Mouse (Mus musculus): ENCODE results near the gene Celsr3. TPM values are rescaled to one million over a fixed set of nuclear protein-coding genes. Genes with fewer than 3 reads are reported as not detected.

Gene Celsr3
- polyA plus RNA-seq, 1 experiment from 2014 or later: 0.26 TPM

DNA sequence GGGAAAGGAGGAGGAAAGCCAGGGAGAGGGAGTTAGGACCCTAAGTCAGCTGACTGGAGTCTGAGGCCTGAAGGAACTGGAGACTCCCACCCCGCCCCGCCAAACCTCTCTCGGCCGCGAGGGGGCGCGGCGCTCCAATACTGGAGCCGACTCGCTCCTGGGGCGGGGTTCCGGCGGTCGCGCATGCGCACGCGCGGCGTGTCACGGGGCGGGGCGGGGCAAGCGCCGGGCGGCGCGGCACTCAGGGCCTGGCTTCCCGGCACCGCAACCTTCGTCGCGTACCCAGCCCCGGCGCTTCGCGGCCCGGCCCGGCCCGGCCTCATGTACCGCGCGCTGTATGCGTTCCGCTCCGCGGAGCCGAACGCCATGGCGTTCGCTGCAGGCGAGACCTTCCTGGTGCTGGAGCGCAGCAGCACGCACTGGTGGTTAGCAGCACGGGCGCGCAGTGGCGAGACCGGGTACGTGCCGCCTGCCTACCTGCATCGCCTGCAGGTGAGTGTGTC, 17.9 kb upstream of the Celsr3 start, which contains the start of gene Nckipsd:
Nckipsd (plus strand) TSS at position 206 of the 503 bp plus-strand sequence.
- H3K27ac ChIP-seq: 0 out of 2 replicates have a peak within 1 kb of the TSS, but pooled peaks have one; percentile 58
- H3K4me1 ChIP-seq: peaks cover 21% of the 10 kb centered on the region
- peaks cover 71% of the 10 kb centered on the region for H3K36me3 ChIP-seq
- ATAC-seq (replicated peaks; ENCODE audit: low FRiP score): peak; percentile 90
- peak within 1 kb of the TSS; percentile 93 for H3K9ac ChIP-seq
- under 1% methylated on average over 62 of the region's 62 CpGs for WGBS
- H3K27me3 ChIP-seq: no peaks in the 10 kb centered on the region
- H3K9me3 ChIP-seq (replicated peaks): no peaks in the 10 kb centered on the region
- peak within 1 kb of the TSS; percentile 92 for H3K4me2 ChIP-seq
- peak within 1 kb of the TSS; percentile 88 for H3K4me3 ChIP-seq (replicated peaks)

DNA sequence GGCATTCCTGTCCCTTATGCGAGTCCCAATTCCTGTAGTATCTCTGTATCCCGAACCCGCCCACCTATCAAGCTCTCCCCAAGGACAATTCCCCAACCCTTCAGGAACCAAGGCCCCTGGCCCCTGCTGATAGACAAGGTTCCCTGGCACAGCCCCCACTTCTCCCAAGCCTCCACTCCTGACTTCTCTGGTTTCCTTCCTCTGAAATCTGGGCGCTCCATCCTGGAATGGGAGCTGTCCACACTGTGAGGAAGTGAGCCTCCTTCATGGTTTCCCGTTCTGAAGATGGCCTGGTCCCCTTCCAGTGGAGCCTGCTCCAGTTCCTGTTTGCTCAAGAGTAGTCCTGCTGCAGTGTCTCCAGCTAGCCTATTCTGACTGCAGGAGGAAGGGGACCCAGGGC, 16.9 kb upstream of the Celsr3 start:
- Histone ChIP-seq H3K4me3 (replicated peaks) (peak overlapping the region; percentile 88), H3K27me3 (no peaks in the 10 kb centered on the region), H3K36me3 (peaks cover 71% of the 10 kb centered on the region), H3K9ac (peak overlapping the region; percentile 93), H3K4me2 (peak overlapping the region; percentile 92), H3K9me3 (replicated peaks) (no peaks in the 10 kb centered on the region), H3K27ac (0 out of 2 replicates have a peak overlapping the region, but pooled peaks have one; percentile 18), H3K4me1 (peaks cover 21% of the 10 kb centered on the region)
- no peak for ATAC-seq (replicated peaks; ENCODE audit: low FRiP score)
- 52% methylated on average over 5 of the region's 5 CpGs for WGBS

DNA sequence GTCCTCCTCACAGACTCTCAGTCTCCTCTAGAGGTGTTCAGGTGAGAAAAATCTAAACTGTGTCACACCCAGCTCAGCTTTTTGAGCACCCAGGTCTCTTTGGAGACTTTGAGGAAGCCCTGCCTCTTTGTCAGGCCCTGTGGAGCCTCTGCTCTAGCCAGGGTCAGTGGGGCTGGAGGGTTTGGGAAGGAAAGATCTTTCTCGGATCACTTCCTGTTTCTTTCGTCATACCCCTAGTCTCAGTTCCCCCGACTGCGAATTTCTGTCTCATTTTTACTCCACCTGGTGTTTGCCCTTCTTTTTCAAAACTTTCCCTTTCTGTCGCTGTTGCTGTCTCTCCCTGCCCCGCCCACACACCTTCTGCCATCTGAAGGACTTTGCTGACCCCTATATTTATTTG, 16.4 kb upstream of the Celsr3 start:
- Histone ChIP-seq H3K9ac (no peak overlapping the region; the same call in 1 of the 2 replicates), H3K4me1 (peaks cover 21% of the 10 kb centered on the region), H3K27me3 (no peaks in the 10 kb centered on the region), H3K36me3 (peaks cover 71% of the 10 kb centered on the region), H3K4me3 (replicated peaks) (peak overlapping the region; percentile 88), H3K9me3 (replicated peaks) (no peaks in the 10 kb centered on the region), H3K27ac (0 out of 2 replicates have a peak overlapping the region, but pooled peaks have one; percentile 18), H3K4me2 (peak overlapping the region; percentile 92; the same call in 1 of the 2 replicates)
- 64% methylated on average over 6 of the region's 6 CpGs for WGBS
- no peak for ATAC-seq (replicated peaks; ENCODE audit: low FRiP score)

DNA sequence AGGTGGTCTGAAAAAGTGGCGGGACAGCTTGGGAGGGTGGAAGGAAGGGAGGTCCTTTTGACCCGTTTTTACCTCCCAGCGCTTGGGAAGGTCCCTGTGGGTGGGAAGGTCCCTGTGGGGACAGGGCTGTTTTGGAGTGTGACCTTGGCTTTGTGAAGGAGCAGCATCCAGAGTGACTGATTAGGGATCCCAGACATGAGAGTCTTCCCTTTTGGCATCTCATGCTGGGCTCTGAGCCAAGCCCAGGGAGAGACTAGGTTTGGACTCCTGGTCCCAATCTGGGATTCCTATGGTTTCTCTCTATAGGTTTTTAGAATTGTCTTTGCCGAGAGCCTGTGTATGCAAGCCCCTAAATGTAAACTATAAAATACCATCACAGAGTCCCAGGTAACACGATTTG, 15.6 kb upstream of the Celsr3 start:
- Histone ChIP-seq H3K4me2 (no peak overlapping the region), H3K4me3 (replicated peaks) (no peak overlapping the region), H3K27ac (no peak overlapping the region), H3K27me3 (no peaks in the 10 kb centered on the region), H3K9me3 (replicated peaks) (no peaks in the 10 kb centered on the region), H3K9ac (no peak overlapping the region), H3K36me3 (peaks cover 71% of the 10 kb centered on the region), H3K4me1 (peaks cover 21% of the 10 kb centered on the region)
- 81% methylated on average over 5 of the region's 5 CpGs for WGBS
- ATAC-seq (replicated peaks; ENCODE audit: low FRiP score): no peak

DNA sequence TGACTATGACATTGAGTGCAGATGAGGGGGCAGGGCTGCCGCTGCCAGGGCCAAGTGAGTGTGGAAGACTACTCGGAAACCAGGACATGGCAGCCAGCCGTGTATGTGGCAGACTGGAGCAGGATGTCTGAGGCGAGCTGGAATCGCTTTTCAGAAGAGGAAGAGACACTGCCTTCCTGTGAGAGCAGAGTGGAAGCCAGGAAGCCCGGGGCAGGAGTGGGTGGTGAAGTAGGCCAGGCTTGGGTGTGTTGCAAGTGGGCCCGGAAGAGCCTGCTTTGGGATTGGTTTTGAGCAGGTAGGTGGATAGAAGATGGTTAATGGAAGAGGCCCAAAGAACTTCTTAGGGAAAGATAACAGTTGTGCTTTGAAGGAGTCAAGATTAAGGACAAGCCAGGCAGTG, 10.6 kb upstream of the Celsr3 start:
- Histone ChIP-seq H3K27ac (no peak overlapping the region), H3K4me3 (replicated peaks) (no peak overlapping the region), H3K9ac (no peak overlapping the region), H3K27me3 (no peaks in the 10 kb centered on the region), H3K36me3 (peaks cover 76% of the 10 kb centered on the region), H3K4me2 (no peak overlapping the region), H3K9me3 (replicated peaks) (no peaks in the 10 kb centered on the region), H3K4me1 (no peaks in the 10 kb centered on the region)
- ATAC-seq (replicated peaks; ENCODE audit: low FRiP score): no peak
- 83% methylated on average over 7 of the region's 7 CpGs for WGBS

DNA sequence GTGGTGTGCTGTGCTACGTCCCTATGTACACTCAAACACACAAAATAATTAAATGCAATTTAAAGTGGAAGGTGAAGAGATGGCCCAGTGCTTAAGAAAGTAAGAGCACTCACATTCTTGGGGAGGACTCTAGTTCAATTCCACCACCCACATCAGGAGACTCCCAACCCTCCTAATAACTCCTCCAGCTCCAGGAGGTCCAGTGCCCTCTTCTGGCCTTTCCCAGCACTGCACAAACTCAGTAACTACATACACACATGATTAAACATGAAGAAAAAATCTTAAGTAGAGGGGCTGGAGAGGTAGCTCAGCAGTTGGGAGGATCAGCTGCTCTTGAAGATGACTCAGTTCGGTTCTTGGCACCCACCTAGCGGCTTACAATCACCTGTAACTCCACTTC, 6.6 kb upstream of the Celsr3 start:
- WGBS: 69% methylated on average over 3 of the region's 3 CpGs
- ATAC-seq (replicated peaks; ENCODE audit: low FRiP score): no peak

DNA sequence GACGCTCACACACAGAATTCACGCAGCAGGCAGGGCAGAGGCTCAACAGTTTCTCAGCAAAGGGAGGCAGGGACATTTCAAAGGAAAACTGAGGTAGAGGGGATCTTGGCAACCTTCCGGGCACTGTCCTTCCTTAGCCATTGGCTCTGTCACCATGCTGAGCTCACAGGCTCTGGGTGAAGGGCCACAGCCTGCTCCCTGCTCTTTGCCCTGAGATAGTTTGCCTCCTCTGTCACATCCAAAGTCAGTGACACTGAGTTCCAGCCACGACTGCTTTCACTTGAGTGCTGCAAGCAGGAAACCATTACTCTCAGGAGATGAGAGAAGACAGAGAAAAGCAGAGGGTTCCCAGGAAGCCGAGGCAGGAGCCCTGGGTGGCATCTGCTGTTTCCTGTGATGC, 6.0 kb upstream of the Celsr3 start:
- peaks cover under 1% of the 10 kb centered on the region for H3K4me1 ChIP-seq
- WGBS: 60% methylated on average over 5 of the region's 5 CpGs
- no peak overlapping the region for H3K9ac ChIP-seq
- H3K9me3 ChIP-seq (replicated peaks): no peaks in the 10 kb centered on the region
- no peak overlapping the region for H3K4me2 ChIP-seq
- no peak overlapping the region for H3K4me3 ChIP-seq (replicated peaks)
- ATAC-seq (replicated peaks; ENCODE audit: low FRiP score): no peak
- no peak overlapping the region for H3K27ac ChIP-seq
- peaks cover 27% of the 10 kb centered on the region for H3K27me3 ChIP-seq
- peaks cover 33% of the 10 kb centered on the region for H3K36me3 ChIP-seq

More for the DNA sequence above, 6.6 kb upstream of the Celsr3 start:
- no peak overlapping the region for H3K4me3 ChIP-seq (replicated peaks)
- H3K27ac ChIP-seq: no peak overlapping the region
- H3K9ac ChIP-seq: no peak overlapping the region
- H3K9me3 ChIP-seq (replicated peaks): no peaks in the 10 kb centered on the region
- peaks cover 21% of the 10 kb centered on the region for H3K27me3 ChIP-seq
- peaks cover 39% of the 10 kb centered on the region for H3K36me3 ChIP-seq
- H3K4me2 ChIP-seq: no peak overlapping the region
- no peaks in the 10 kb centered on the region for H3K4me1 ChIP-seq

DNA sequence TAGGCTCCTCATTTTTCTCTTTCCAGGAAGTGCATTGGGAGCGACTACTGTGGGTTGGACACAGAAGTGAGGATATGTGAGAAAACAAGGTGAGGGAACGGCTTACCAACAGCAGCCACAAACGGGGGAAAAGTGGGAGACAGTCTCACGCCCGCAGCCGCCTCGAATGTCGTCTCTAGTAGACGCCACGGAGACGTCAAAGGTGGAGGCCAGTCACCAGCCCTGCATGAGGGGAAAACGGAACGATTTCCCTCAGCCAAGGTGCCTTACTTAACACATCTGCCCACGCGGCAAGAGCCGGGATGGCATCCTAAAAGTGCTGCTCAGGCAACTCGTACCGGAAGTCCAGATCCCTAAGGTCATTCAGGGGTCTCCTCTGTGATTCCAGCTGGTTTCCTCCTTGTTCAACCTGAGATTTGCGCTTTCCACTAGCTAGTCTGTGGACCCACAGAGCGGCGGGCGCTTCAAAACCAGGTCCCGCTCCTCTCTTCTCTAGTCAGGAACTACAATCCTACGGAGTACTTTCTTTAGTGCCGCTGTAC, 1.9 kb upstream of the Celsr3 start:
- Histone ChIP-seq H3K4me3 (replicated peaks) (no peak overlapping the region), H3K9me3 (replicated peaks) (no peaks in the 10 kb centered on the region), H3K9ac (no peak overlapping the region), H3K4me1 (peaks cover 24% of the 10 kb centered on the region), H3K36me3 (no peaks in the 10 kb centered on the region), H3K27me3 (peaks cover 67% of the 10 kb centered on the region), H3K4me2 (no peak overlapping the region), H3K27ac (no peak overlapping the region)
- WGBS: 6% methylated on average over 25 of the region's 25 CpGs
- no peak for ATAC-seq (replicated peaks; ENCODE audit: low FRiP score)

DNA sequence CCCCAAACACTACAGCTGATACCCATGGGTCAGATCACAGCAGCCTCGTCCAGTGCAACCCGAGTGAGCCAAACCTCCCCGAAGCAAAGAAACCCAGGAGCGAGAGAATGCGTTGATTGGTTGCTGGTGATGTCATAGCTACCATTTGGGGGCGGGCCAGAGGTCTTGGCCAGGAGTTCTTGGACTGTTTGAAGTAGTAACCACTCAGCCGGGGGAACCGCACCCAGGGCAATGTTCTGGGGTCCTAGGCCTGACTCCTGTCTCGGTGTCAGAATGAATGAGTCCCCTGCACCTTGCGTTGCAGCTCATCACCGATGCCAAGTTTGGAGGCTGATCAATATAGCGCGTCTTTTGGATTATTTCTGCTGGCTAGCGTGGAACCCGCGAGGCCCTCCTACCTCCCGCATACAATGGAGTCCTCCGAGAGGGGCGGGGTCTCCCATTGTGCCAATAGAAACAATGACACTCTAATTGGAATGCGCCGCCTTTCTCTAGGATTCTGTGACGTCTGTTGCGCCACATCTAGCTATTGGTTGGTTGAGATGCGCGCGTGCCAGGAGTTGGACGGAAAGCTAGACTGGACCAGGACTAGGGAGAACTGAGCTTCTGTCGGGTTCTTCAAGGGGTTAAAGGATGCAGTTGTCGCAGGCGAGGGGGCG, 1.2 kb upstream of the Celsr3 start:
- no peak for ATAC-seq (replicated peaks; ENCODE audit: low FRiP score)
- no peak overlapping the region for H3K9ac ChIP-seq
- H3K36me3 ChIP-seq: no peaks in the 10 kb centered on the region
- no peak overlapping the region; the same call in 1 of the 2 replicates for H3K4me3 ChIP-seq (replicated peaks)
- peaks cover 24% of the 10 kb centered on the region for H3K4me1 ChIP-seq
- 1% methylated on average over 31 of the region's 31 CpGs for WGBS
- H3K4me2 ChIP-seq: peak overlapping the region; percentile 78; the same call in 1 of the 2 replicates
- H3K9me3 ChIP-seq (replicated peaks): no peaks in the 10 kb centered on the region
- peaks cover 74% of the 10 kb centered on the region for H3K27me3 ChIP-seq
- no peak overlapping the region for H3K27ac ChIP-seq

DNA sequence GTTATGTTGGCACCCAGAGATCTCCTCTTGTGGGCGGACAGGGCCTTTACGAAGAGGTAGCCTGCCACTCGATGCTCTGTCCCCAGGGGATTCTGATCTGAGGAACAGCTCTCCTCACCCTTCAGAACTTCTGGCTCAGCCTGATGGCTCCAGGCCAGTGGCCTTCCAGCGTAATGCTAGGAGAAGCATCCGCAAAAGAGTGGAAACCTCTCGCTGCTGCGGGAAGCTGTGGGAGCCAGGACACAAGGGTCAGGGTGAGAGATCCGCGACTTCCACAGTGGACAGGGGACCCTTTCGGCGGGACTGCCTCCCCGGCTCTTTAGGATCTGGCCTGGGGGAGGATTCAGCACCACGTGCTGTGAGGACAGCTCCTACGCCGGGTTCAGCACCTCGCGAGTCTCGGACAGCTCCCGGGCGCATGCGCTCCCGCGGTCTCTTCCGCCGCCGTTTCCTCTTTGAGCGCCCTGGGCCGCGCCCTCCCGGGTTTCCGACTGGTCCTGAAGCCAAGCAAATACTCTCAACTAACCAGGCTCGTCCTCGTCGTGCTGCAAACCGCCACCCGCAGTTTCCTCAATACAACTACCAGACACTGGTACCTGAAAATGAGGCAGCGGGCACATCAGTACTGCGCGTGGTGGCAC, 700 bp downstream of the Celsr3 start:
- peak overlapping the region; percentile 50 for H3K4me3 ChIP-seq (replicated peaks)

DNA sequence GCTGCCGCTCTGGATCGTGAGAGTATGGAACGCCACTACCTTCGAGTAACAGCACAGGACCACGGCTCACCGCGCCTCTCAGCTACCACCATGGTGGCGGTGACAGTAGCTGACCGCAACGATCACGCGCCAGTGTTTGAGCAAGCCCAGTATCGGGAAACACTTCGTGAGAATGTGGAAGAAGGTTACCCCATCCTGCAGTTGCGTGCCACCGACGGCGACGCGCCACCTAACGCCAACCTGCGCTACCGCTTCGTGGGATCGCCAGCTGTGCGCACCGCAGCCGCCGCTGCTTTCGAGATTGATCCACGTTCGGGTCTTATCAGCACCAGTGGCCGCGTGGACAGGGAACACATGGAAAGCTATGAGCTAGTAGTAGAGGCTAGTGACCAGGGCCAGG, 1.3 kb downstream of the Celsr3 start:
- Histone ChIP-seq H3K9me3 (replicated peaks) (no peaks in the 10 kb centered on the region), H3K4me3 (replicated peaks) (peak overlapping the region; percentile 50), H3K9ac (no peak overlapping the region), H3K27ac (no peak overlapping the region), H3K4me1 (peaks cover 34% of the 10 kb centered on the region), H3K4me2 (peak overlapping the region; percentile 78), H3K36me3 (no peaks in the 10 kb centered on the region), H3K27me3 (peaks cover 94% of the 10 kb centered on the region)
- WGBS: 13% methylated on average over 34 of the region's 34 CpGs
- no peak for ATAC-seq (replicated peaks; ENCODE audit: low FRiP score)

More for the DNA sequence above, 700 bp downstream of the Celsr3 start:
- peak overlapping the region; percentile 78 for H3K4me2 ChIP-seq
- WGBS: 2% methylated on average over 39 of the region's 39 CpGs
- H3K9ac ChIP-seq: no peak overlapping the region
- no peak overlapping the region for H3K27ac ChIP-seq
- peaks cover 30% of the 10 kb centered on the region for H3K4me1 ChIP-seq
- H3K27me3 ChIP-seq: peaks cover 93% of the 10 kb centered on the region
- H3K36me3 ChIP-seq: no peaks in the 10 kb centered on the region
- no peaks in the 10 kb centered on the region for H3K9me3 ChIP-seq (replicated peaks)
- peak; percentile 66 for ATAC-seq (replicated peaks; ENCODE audit: low FRiP score)

DNA sequence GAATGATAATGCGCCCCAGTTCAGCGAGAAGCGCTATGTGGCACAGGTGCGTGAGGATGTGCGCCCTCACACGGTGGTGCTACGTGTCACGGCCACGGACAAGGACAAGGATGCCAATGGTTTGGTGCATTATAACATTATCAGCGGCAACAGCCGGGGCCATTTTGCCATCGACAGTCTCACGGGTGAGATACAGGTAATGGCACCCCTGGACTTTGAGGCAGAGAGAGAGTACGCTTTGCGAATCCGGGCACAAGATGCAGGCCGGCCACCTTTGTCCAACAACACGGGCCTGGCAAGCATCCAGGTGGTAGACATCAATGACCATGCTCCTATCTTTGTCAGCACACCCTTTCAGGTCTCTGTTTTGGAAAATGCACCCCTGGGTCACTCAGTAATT, 1.8 kb downstream of the Celsr3 start:
- Histone ChIP-seq H3K4me1 (peaks cover 37% of the 10 kb centered on the region), H3K9me3 (replicated peaks) (no peaks in the 10 kb centered on the region), H3K4me2 (peak overlapping the region; percentile 78; the same call in 1 of the 2 replicates), H3K9ac (no peak overlapping the region), H3K27me3 (peaks cover 96% of the 10 kb centered on the region), H3K36me3 (no peaks in the 10 kb centered on the region), H3K4me3 (replicated peaks) (peak overlapping the region; percentile 50; the same call in 1 of the 2 replicates), H3K27ac (no peak overlapping the region)
- no peak for ATAC-seq (replicated peaks; ENCODE audit: low FRiP score)
- WGBS: 62% methylated on average over 18 of the region's 18 CpGs

Data from kidney, embryonic 15.5 days (tissue).